Comparison of ENCODE assay signal across 8 mouse cellular contexts in the genomic region with DNA sequence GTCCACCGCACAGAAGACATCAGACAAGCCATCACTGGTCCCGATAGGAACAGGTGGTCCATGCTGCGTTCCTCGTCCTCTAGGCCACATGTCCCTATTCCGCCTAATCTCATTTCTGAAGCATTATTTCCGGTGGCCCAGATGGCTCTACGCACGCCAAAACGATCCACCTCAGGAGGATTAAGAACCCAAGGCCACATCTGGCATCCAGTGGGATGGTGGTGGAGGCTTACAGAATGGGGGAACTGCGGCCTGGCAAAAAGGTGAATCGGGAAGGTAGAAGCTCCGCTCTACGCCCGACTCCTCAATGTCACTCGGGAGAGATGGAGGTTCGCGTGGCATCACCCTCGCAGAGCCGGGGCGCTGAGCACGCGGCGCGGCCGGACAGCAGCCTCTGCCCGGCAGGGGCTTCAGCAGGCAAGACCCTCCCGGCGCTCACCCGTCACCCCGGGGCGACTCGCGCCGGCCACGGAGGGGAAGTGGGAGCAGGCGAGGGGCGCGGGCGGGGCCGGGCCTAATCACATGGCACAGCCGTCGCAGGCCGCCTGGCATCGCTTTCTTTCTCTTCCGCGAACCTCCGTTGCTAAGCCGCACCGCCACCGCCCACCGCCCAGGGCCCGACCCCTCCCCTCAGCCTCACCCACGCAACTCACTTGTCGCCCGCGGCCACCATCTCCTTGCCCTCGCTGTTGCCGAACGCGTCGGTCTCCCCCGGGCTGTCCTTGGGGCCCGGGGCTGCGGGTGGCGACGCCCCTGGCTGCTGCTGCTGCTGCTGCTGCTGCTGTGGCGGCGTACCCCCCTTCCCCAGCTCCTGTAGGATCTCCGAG. TPM values are rescaled to one million over a fixed set of nuclear protein-coding genes. Genes with fewer than 3 reads are reported as not detected.
DNase-seq lines count a peak whose midpoint lies in the region; ATAC-seq and TF ChIP-seq lines count a peak whose summit lies in the region.

No protein-coding gene starts in this region.

- TF ChIP-seq CTCF in G1E (IDR thresholded peaks at IDR 0.05; ENCODE audit: low read depth, low read length): no peak
- TF ChIP-seq CTCF in olfactory bulb, adult 2 months (IDR thresholded peaks at IDR 0.05; ENCODE audit: insufficient read depth, low read depth, low read length): no peak

- peak overlapping the region; percentile 97 for H3K27ac ChIP-seq in forebrain, embryonic 16.5 days (ENCODE audit: low read length)
- H3K27ac ChIP-seq in lung, embryonic 15.5 days: peak overlapping the region; percentile 96
- peak overlapping the region; percentile 84 for H3K27ac ChIP-seq in olfactory bulb, adult 2 months (ENCODE audit: insufficient read depth, low read depth, low read length)

- peak overlapping the region; percentile 96 for H3K9ac ChIP-seq in forebrain, embryonic 16.5 days (replicated peaks; ENCODE audit: low read depth, low read length)
- H3K9ac ChIP-seq in lung, embryonic 15.5 days: peak overlapping the region; percentile 95

- 0 out of 2 replicates have a peak, but pooled peaks have one; percentile 10 for ATAC-seq in G1E (ENCODE audit: extremely low read depth, insufficient number of reproducible peaks, low FRiP score, poor library complexity, severe bottlenecking)
- ATAC-seq in forebrain, embryonic 16.5 days: peak; percentile 36
- ATAC-seq in lung, embryonic 15.5 days (ENCODE audit: borderline replicate concordance, extremely low read depth, low FRiP score, low TSS enrichment): peak; percentile 37

- H3K9me3 ChIP-seq in G1E (replicated peaks): no peaks in the 10 kb centered on the region
- no peaks in the 10 kb centered on the region for H3K9me3 ChIP-seq in forebrain, embryonic 16.5 days (ENCODE audit: control insufficient read depth, low read length)
- H3K9me3 ChIP-seq in lung, embryonic 15.5 days: no peaks in the 10 kb centered on the region

- peak overlapping the region; percentile 99 for H3K4me3 ChIP-seq in G1E (ENCODE audit: low read depth, low read length)
- H3K4me3 ChIP-seq in forebrain, embryonic 16.5 days (replicated peaks; ENCODE audit: low read length): peak overlapping the region; percentile 99
- peak overlapping the region; percentile 93 for H3K4me3 ChIP-seq in lung, embryonic 15.5 days
- H3K4me3 ChIP-seq in olfactory bulb, adult 2 months (ENCODE audit: insufficient read depth, low read depth, low read length): peak overlapping the region; percentile 67

- intact Hi-C loops in heart, postnatal 36 days (cut with DNase I): loop anchor here (2.0 to 10.0 kb wide), 5 partner anchors 65 to 757 kb away; a partner anchor contains a TSS

- peak overlapping the region; percentile 79 for H3K4me2 ChIP-seq in forebrain, embryonic 16.5 days (ENCODE audit: low read length)
- H3K4me2 ChIP-seq in lung, embryonic 15.5 days: peak overlapping the region; percentile 80

- no peak for TF ChIP-seq POLR2A in olfactory bulb, adult 2 months (IDR thresholded peaks at IDR 0.05; ENCODE audit: insufficient read depth, low read depth, low read length)

- no peaks in the 10 kb centered on the region for H3K27me3 ChIP-seq in G1E (ENCODE audit: insufficient read depth, low read length)
- no peaks in the 10 kb centered on the region for H3K27me3 ChIP-seq in forebrain, embryonic 16.5 days (replicated peaks; ENCODE audit: control insufficient read depth, insufficient read depth, low read length)
- no peaks in the 10 kb centered on the region for H3K27me3 ChIP-seq in lung, embryonic 15.5 days

- H3K36me3 ChIP-seq in G1E (replicated peaks): peaks cover 4% of the 10 kb centered on the region
- H3K36me3 ChIP-seq in forebrain, embryonic 16.5 days (ENCODE audit: control insufficient read depth, insufficient read depth): no peaks in the 10 kb centered on the region
- no peaks in the 10 kb centered on the region for H3K36me3 ChIP-seq in lung, embryonic 15.5 days

- H3K4me1 ChIP-seq in G1E (ENCODE audit: insufficient read depth, low read depth, low read length): peaks cover 42% of the 10 kb centered on the region
- peaks cover 12% of the 10 kb centered on the region for H3K4me1 ChIP-seq in forebrain, embryonic 16.5 days (replicated peaks; ENCODE audit: control insufficient read depth, insufficient read depth, low read length)
- H3K4me1 ChIP-seq in lung, embryonic 15.5 days: peaks cover 24% of the 10 kb centered on the region; the same call in 1 of the 2 replicates
- H3K4me1 ChIP-seq in olfactory bulb, adult 2 months (ENCODE audit: control insufficient read depth, insufficient read depth, low read length): no peaks in the 10 kb centered on the region

- DNase-seq in G1E (ENCODE audit: low spot score): peak; percentile 81
- DNase-seq in cerebellum, adult 11-12 months: peak; percentile 72
- DNase-seq in heart, postnatal 36 days: peak; percentile 67 to 77
- peak; percentile 31 for DNase-seq in layer of hippocampus, adult 9-10 months (ENCODE audit: low spot score)
- peak; percentile 70 to 76 for DNase-seq in thymus, adult 18-20 months

- under 1% methylated on average over 57 of the region's 69 CpGs for WGBS in forebrain, embryonic 16.5 days
- WGBS in lung, embryonic 15.5 days: 1% methylated on average over 51 of the region's 69 CpGs
- under 1% methylated on average over 69 of the region's 69 CpGs for whole genome bisulfite sequencing in olfactory bulb, adult 2 months

RNA-seq across cellular contexts. Expression of a gene that starts 0.9 kb away (rescaled TPM):
- total RNA-seq in G1E (2014; fragmentation: Nextera tagmentation) (358 and 359 TPM in 2 replicates), G1E (2017) (290 and 311 TPM in 2 replicates)
- 148 and 164 TPM in 2 replicates for polyA plus RNA-seq in G1E (2012)
- polyA plus RNA-seq in forebrain, embryonic 16.5 days (2015; fragmentation: Nextera tagmentation; extraction: Ambion mirVana): 34.8 and 36.0 TPM in 2 replicates
- total RNA-seq in heart, postnatal 36 days (2021): 100 to 1,000 TPM in 1 of 2 experiments, 10 to 100 TPM in 1; 78.2 to 109 TPM
- 16.6 and 18.3 TPM in 2 replicates for polyA plus RNA-seq in lung, embryonic 15.5 days (2015; fragmentation: Nextera tagmentation; extraction: Ambion mirVana)
- polyA plus RNA-seq in olfactory bulb, adult 2 months (2012; ENCODE audit: insufficient read depth, insufficient read length, low replicate concordance, missing spikeins): 243 and 842 TPM in 2 replicates

Comparison
In these comparisons a context has a peak if more than half of its experiments do, and no peak if none do; other contexts are left out.
1. Peak in every context shown above with its lines: DNase-seq, ATAC-seq, H3K4me3 ChIP-seq and H3K27ac ChIP-seq.
2. DNase-seq: peak in every context shown above with its lines; median percentile 81 in G1E; 73 in thymus, adult 18-20 months; 72 in cerebellum, adult 11-12 months; 72 in heart, postnatal 36 days; 31 in layer of hippocampus, adult 9-10 months.